Mouse (Mus musculus): ENCODE measurements around the gene Hdgfl2. TPM values are rescaled to one million over a fixed set of nuclear protein-coding genes. Genes with fewer than 3 reads are reported as not detected.

The Hdgfl2 gene
- total and polyA plus RNA-seq, 3 experiments, result 31.1 to 174 (median 76.0) TPM

GRCm38 (mm10) chr17:56032831-56033230, 46.6 kb upstream of the Hdgfl2 start:
- Histone ChIP-seq H3K36me3 (replicated peaks) (peaks cover 72% of the 10 kb centered on the region), H3K4me3 (ENCODE audit: low read depth, low read length) (peak overlapping the region; percentile 33; the same call in 1 of the 2 replicates), H3K9me3 (replicated peaks) (no peaks in the 10 kb centered on the region), H3K27me3 (ENCODE audit: insufficient read depth, low read length) (no peaks in the 10 kb centered on the region), H3K4me1 (ENCODE audit: insufficient read depth, low read depth, low read length) (peaks cover 67% of the 10 kb centered on the region)
- DNase-seq (ENCODE audit: low spot score), result no peak
- no peak for ATAC-seq (ENCODE audit: extremely low read depth, insufficient number of reproducible peaks, low FRiP score, poor library complexity, severe bottlenecking)
- no peak for TF ChIP-seq CTCF (IDR thresholded peaks at IDR 0.05; ENCODE audit: low read depth, low read length)
- TF ChIP-seq GATA2 (IDR thresholded peaks at IDR 0.05; ENCODE audit: borderline replicate concordance, low read depth, low read length), result no peak
- TF ChIP-seq GATA1 (IDR thresholded peaks at IDR 0.05; ENCODE audit: borderline replicate concordance, low read length), result no peak
- TF ChIP-seq TAL1 (conservative IDR thresholded peaks at IDR 0.05; ENCODE audit: low read depth, low read length), result no peak
- no peak for TF ChIP-seq POLR2AphosphoS5 (IDR thresholded peaks at IDR 0.05; ENCODE audit: insufficient replicate concordance, low read depth, low read length)

- Histone ChIP-seq H3K4me1 (ENCODE audit: insufficient read depth, low read depth, low read length) (peaks cover 75% of the 10 kb centered on the region), H3K4me3 (ENCODE audit: low read depth, low read length) (peak overlapping the region; percentile 99; the same call in 1 of the 2 replicates), H3K9me3 (replicated peaks) (no peaks in the 10 kb centered on the region), H3K27me3 (ENCODE audit: insufficient read depth, low read length) (no peaks in the 10 kb centered on the region), H3K36me3 (replicated peaks) (peaks cover 58% of the 10 kb centered on the region)
- DNase-seq (ENCODE audit: low spot score) (no peak), ATAC-seq (ENCODE audit: extremely low read depth, insufficient number of reproducible peaks, low FRiP score, poor library complexity, severe bottlenecking) (no peak)
- TF ChIP-seq CTCF (IDR thresholded peaks at IDR 0.05; ENCODE audit: low read depth, low read length) (no peak), TAL1 (conservative IDR thresholded peaks at IDR 0.05; ENCODE audit: low read depth, low read length) (no peak), POLR2AphosphoS5 (IDR thresholded peaks at IDR 0.05; ENCODE audit: insufficient replicate concordance, low read depth, low read length) (no peak), GATA2 (IDR thresholded peaks at IDR 0.05; ENCODE audit: borderline replicate concordance, low read depth, low read length) (no peak)
These were observed 45.3 kb upstream of the Hdgfl2 start for GRCm38 (mm10) chr17:56034040-56034725.

- H3K27me3 ChIP-seq (ENCODE audit: insufficient read depth, low read length), result no peaks in the 10 kb centered on the region
- DNase-seq (ENCODE audit: low spot score) (no peak), ATAC-seq (ENCODE audit: extremely low read depth, insufficient number of reproducible peaks, low FRiP score, poor library complexity, severe bottlenecking) (no peak)
- no peaks in the 10 kb centered on the region for H3K9me3 ChIP-seq (replicated peaks)
- H3K4me3 ChIP-seq (ENCODE audit: low read depth, low read length), result peak overlapping the region; percentile 99; the same call in 1 of the 2 replicates
- H3K36me3 ChIP-seq (replicated peaks), result peaks cover 53% of the 10 kb centered on the region
- TF ChIP-seq GATA2 (IDR thresholded peaks at IDR 0.05; ENCODE audit: borderline replicate concordance, low read depth, low read length), result no peak
- TF ChIP-seq TAL1 (conservative IDR thresholded peaks at IDR 0.05; ENCODE audit: low read depth, low read length), result no peak
- TF ChIP-seq POLR2AphosphoS5 (IDR thresholded peaks at IDR 0.05; ENCODE audit: insufficient replicate concordance, low read depth, low read length), result no peak
- TF ChIP-seq GATA1 (IDR thresholded peaks at IDR 0.05; ENCODE audit: borderline replicate concordance, low read length), result no peak
- TF ChIP-seq CTCF (IDR thresholded peaks at IDR 0.05; ENCODE audit: low read depth, low read length), result no peak
- peaks cover 72% of the 10 kb centered on the region for H3K4me1 ChIP-seq (ENCODE audit: insufficient read depth, low read depth, low read length)
These were observed 44.7 kb upstream of the Hdgfl2 start for GRCm38 (mm10) chr17:56034726-56035100.

- no peak for TF ChIP-seq POLR2AphosphoS5 (IDR thresholded peaks at IDR 0.05; ENCODE audit: insufficient replicate concordance, low read depth, low read length)
- no peak for TF ChIP-seq GATA2 (IDR thresholded peaks at IDR 0.05; ENCODE audit: borderline replicate concordance, low read depth, low read length)
- TF ChIP-seq CTCF (IDR thresholded peaks at IDR 0.05; ENCODE audit: low read depth, low read length), result no peak
- no peak for TF ChIP-seq TAL1 (conservative IDR thresholded peaks at IDR 0.05; ENCODE audit: low read depth, low read length)
- no peak for TF ChIP-seq GATA1 (IDR thresholded peaks at IDR 0.05; ENCODE audit: borderline replicate concordance, low read length)
- Histone ChIP-seq H3K4me1 (ENCODE audit: insufficient read depth, low read depth, low read length) (peaks cover 69% of the 10 kb centered on the region), H3K27me3 (ENCODE audit: insufficient read depth, low read length) (no peaks in the 10 kb centered on the region), H3K36me3 (replicated peaks) (peaks cover 49% of the 10 kb centered on the region), H3K9me3 (replicated peaks) (no peaks in the 10 kb centered on the region), H3K4me3 (ENCODE audit: low read depth, low read length) (peak overlapping the region; percentile 99)
- ATAC-seq (ENCODE audit: extremely low read depth, insufficient number of reproducible peaks, low FRiP score, poor library complexity, severe bottlenecking) (no peak), DNase-seq (ENCODE audit: low spot score) (no peak)
These were observed 44.2 kb upstream of the Hdgfl2 start for GRCm38 (mm10) chr17:56035216-56035615.

- Histone ChIP-seq H3K4me1 (ENCODE audit: insufficient read depth, low read depth, low read length) (peaks cover 64% of the 10 kb centered on the region), H3K4me3 (ENCODE audit: low read depth, low read length) (peak within 1 kb of the TSS; percentile 99), H3K27me3 (ENCODE audit: insufficient read depth, low read length) (no peaks in the 10 kb centered on the region), H3K36me3 (replicated peaks) (peaks cover 37% of the 10 kb centered on the region), H3K9me3 (replicated peaks) (no peaks in the 10 kb centered on the region)
- ATAC-seq (ENCODE audit: extremely low read depth, insufficient number of reproducible peaks, low FRiP score, poor library complexity, severe bottlenecking) (peak; percentile 66), DNase-seq (ENCODE audit: low spot score) (peak; percentile 90)
- TF ChIP-seq TAL1 (conservative IDR thresholded peaks at IDR 0.05; ENCODE audit: low read depth, low read length) (no peak), GATA1 (IDR thresholded peaks at IDR 0.05; ENCODE audit: borderline replicate concordance, low read length) (no peak), GATA2 (IDR thresholded peaks at IDR 0.05; ENCODE audit: borderline replicate concordance, low read depth, low read length) (no peak), POLR2AphosphoS5 (IDR thresholded peaks at IDR 0.05; ENCODE audit: insufficient replicate concordance, low read depth, low read length) (no peak), CTCF (IDR thresholded peaks at IDR 0.05; ENCODE audit: low read depth, low read length) (peak; percentile 86)
These were observed 43.1 kb upstream of the Hdgfl2 start, which contains the start of gene Sh3gl1 for GRCm38 (mm10) chr17:56036176-56036900. Gene Sh3gl1, minus strand, starts transcription at chr17:56036635.

- Histone ChIP-seq H3K36me3 (replicated peaks) (peaks cover 36% of the 10 kb centered on the region), H3K4me1 (ENCODE audit: insufficient read depth, low read depth, low read length) (peaks cover 63% of the 10 kb centered on the region), H3K9me3 (replicated peaks) (no peaks in the 10 kb centered on the region), H3K27me3 (ENCODE audit: insufficient read depth, low read length) (no peaks in the 10 kb centered on the region), H3K4me3 (ENCODE audit: low read depth, low read length) (peak overlapping the region; percentile 99)
- TF ChIP-seq GATA2 (IDR thresholded peaks at IDR 0.05; ENCODE audit: borderline replicate concordance, low read depth, low read length) (no peak), POLR2AphosphoS5 (IDR thresholded peaks at IDR 0.05; ENCODE audit: insufficient replicate concordance, low read depth, low read length) (no peak), GATA1 (IDR thresholded peaks at IDR 0.05; ENCODE audit: borderline replicate concordance, low read length) (no peak), TAL1 (conservative IDR thresholded peaks at IDR 0.05; ENCODE audit: low read depth, low read length) (no peak), CTCF (IDR thresholded peaks at IDR 0.05; ENCODE audit: low read depth, low read length) (no peak)
- DNase-seq (ENCODE audit: low spot score), result no peak
- ATAC-seq (ENCODE audit: extremely low read depth, insufficient number of reproducible peaks, low FRiP score, poor library complexity, severe bottlenecking), result no peak
These were observed 42.5 kb upstream of the Hdgfl2 start for GRCm38 (mm10) chr17:56036901-56037287.

Measured in G1E (cell line).